Comparison of ENCODE assay signal across 29 mouse cellular contexts in the genomic region with DNA sequence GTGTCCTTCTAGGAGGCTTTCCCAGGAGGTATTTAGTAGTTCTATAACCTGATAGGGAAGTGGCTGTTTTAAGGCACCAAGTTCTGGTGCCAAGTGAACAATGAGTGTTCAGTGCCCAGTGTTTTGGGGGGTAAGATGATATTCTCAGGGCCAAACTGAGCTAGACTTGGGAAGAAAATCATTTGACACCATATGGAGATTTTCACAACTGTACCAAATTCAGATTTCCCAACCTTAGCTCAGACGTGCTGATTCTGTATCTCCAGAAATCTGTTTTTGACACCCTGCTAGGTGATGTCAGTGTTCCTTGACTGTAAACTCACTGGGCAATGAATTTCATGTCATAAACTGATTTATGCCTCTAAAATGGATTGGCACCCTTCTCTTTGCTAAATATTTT.
"Had no signal": no experiment of that assay in that cellular context is flagged by ENCODE, and none has a peak within 500 bp of the region (broad histone marks: within the 10 kb centered on the region; RNA-seq: fewer than 3 reads in every experiment).

No protein-coding gene starts in this region.

- H3K27ac ChIP-seq: limb, embryonic 10.5 days; limb, embryonic 12.5 days; limb, embryonic 13.5 days; limb, embryonic 15.5 days; liver, embryonic 12.5 days; liver, embryonic 13.5 days; liver, embryonic 14.5 days; liver, embryonic 15.5 days; lung, embryonic 15.5 days; macrophage; midbrain, embryonic 10.5 days; midbrain, embryonic 12.5 days; midbrain, embryonic 13.5 days; midbrain, embryonic 15.5 days had no signal

- H3K4me1 ChIP-seq: limb, embryonic 15.5 days; liver, embryonic 12.5 days; liver, embryonic 13.5 days; lung, embryonic 15.5 days; megakaryocyte, embryonic 14.5 days had no signal

- H3K4me3 ChIP-seq: limb, embryonic 10.5 days; limb, embryonic 12.5 days; limb, embryonic 13.5 days; limb, embryonic 15.5 days; liver, embryonic 12.5 days; liver, embryonic 13.5 days; liver, embryonic 15.5 days; lung, embryonic 15.5 days; megakaryocyte, embryonic 14.5 days; midbrain, embryonic 10.5 days; midbrain, embryonic 12.5 days; midbrain, embryonic 13.5 days; midbrain, embryonic 15.5 days; myocyte had no signal

- ATAC-seq: liver, embryonic 12.5 days; liver, postnatal 0 days; lung, postnatal 0 days; midbrain, embryonic 13.5 days; midbrain, embryonic 15.5 days; midbrain, embryonic 16.5 days had no signal

- DNase-seq: left cerebral cortex, postnatal 4 days; liver; liver, embryonic 13.5 days; liver, postnatal 0 days; lung, adult 18-20 months; lung, adult 2 months; lung, embryonic 14.5 days; lung, postnatal 10 days; lung, postnatal 14 days; lung, postnatal 36 days; lung, postnatal 4 days; midbrain, embryonic 14.5 days had no signal
